Comparison of ENCODE assay signal across 8 mouse cellular contexts in genomic region chr10:66813850-66814564, GRCm38 (mm10).
DNase-seq lines count a peak whose midpoint lies in the region; ATAC-seq and TF ChIP-seq lines count a peak whose summit lies in the region.

No protein-coding gene starts in this region.

- 0 out of 2 replicates have a peak, but pooled peaks have one; percentile 12 for TF ChIP-seq POLR2A in testis, adult 2 months (IDR thresholded peaks at IDR 0.05; ENCODE audit: control insufficient read depth, low read depth, low read length)

- peak overlapping the region; percentile 47; the same call in 1 of the 2 replicates for H3K4me3 ChIP-seq in testis, adult 2 months (ENCODE audit: control insufficient read depth, low read depth, low read length)
- H3K4me3 ChIP-seq in forebrain, embryonic 12.5 days (replicated peaks), result peak overlapping the region; percentile 20
- H3K4me3 ChIP-seq in kidney, embryonic 16.5 days (ENCODE audit: low read length), result peak overlapping the region; percentile 30
- no peak overlapping the region for H3K4me3 ChIP-seq in midbrain, embryonic 13.5 days (replicated peaks)

- no peak for DNase-seq in testis, postnatal 14 days (ENCODE audit: low spot score)
- DNase-seq in left cerebral cortex, adult 18-20 months (ENCODE audit: low spot score in 2 of 2), result no peak
- no peak for DNase-seq in gastrocnemius, adult 8-10 months (ENCODE audit: low spot score in 2 of 2)
- no peak for DNase-seq in right cerebral cortex, postnatal 4 days

- 18% methylated on average over 15 of the region's 15 CpGs for WGBS in forebrain, embryonic 12.5 days
- 13% methylated on average over 15 of the region's 15 CpGs for WGBS in kidney, embryonic 16.5 days
- 18% methylated on average over 15 of the region's 15 CpGs for WGBS in midbrain, embryonic 13.5 days

- H3K4me2 ChIP-seq in forebrain, embryonic 12.5 days, result peak overlapping the region; percentile 42
- H3K4me2 ChIP-seq in kidney, embryonic 16.5 days (replicated peaks; ENCODE audit: low read depth, low read length), result peak overlapping the region; percentile 45
- peak overlapping the region; percentile 25; the same call in 1 of the 2 replicates for H3K4me2 ChIP-seq in midbrain, embryonic 13.5 days (replicated peaks)

- no peak overlapping the region for H3K27ac ChIP-seq in testis, adult 2 months (ENCODE audit: control insufficient read depth, insufficient read depth, low read depth, low read length)
- H3K27ac ChIP-seq in forebrain, embryonic 12.5 days, result no peak overlapping the region
- no peak overlapping the region for H3K27ac ChIP-seq in kidney, embryonic 16.5 days (ENCODE audit: low read length)
- H3K27ac ChIP-seq in midbrain, embryonic 13.5 days, result no peak overlapping the region

- H3K9me3 ChIP-seq in forebrain, embryonic 12.5 days, result no peaks in the 10 kb centered on the region
- H3K9me3 ChIP-seq in kidney, embryonic 16.5 days (ENCODE audit: low read length), result no peaks in the 10 kb centered on the region
- H3K9me3 ChIP-seq in midbrain, embryonic 13.5 days, result no peaks in the 10 kb centered on the region

- peak; percentile 67; the same call in 1 of the 2 replicates for TF ChIP-seq CTCF in testis, adult 2 months (IDR thresholded peaks at IDR 0.05; ENCODE audit: control insufficient read depth, insufficient read depth, insufficient replicate concordance, low read depth, low read length)

- no peaks in the 10 kb centered on the region for H3K27me3 ChIP-seq in testis, adult 2 months (ENCODE audit: control insufficient read depth, insufficient read depth, low read length)
- peaks cover 10% of the 10 kb centered on the region; the same call in 1 of the 2 replicates for H3K27me3 ChIP-seq in forebrain, embryonic 12.5 days
- peaks cover 7% of the 10 kb centered on the region; the same call in 1 of the 2 replicates for H3K27me3 ChIP-seq in kidney, embryonic 16.5 days (ENCODE audit: insufficient read depth, low read length)
- H3K27me3 ChIP-seq in midbrain, embryonic 13.5 days, result 0 out of 2 replicates have a peak, but pooled peaks cover 3% of the 10 kb centered on the region

- no peak overlapping the region for H3K9ac ChIP-seq in forebrain, embryonic 12.5 days
- no peak overlapping the region for H3K9ac ChIP-seq in kidney, embryonic 16.5 days (replicated peaks; ENCODE audit: low read length)
- H3K9ac ChIP-seq in midbrain, embryonic 13.5 days (replicated peaks), result no peak overlapping the region

- H3K4me1 ChIP-seq in testis, adult 2 months (ENCODE audit: control insufficient read depth, insufficient read depth, low read length), result peaks cover 13% of the 10 kb centered on the region
- H3K4me1 ChIP-seq in forebrain, embryonic 12.5 days, result 0 out of 2 replicates have a peak, but pooled peaks cover 4% of the 10 kb centered on the region
- H3K4me1 ChIP-seq in kidney, embryonic 16.5 days (ENCODE audit: insufficient read depth, low read length), result no peaks in the 10 kb centered on the region
- peaks cover 8% of the 10 kb centered on the region for H3K4me1 ChIP-seq in midbrain, embryonic 13.5 days (replicated peaks)

- no peaks in the 10 kb centered on the region for H3K36me3 ChIP-seq in testis, adult 2 months (ENCODE audit: control insufficient read depth, insufficient read depth, low read length)
- no peaks in the 10 kb centered on the region for H3K36me3 ChIP-seq in forebrain, embryonic 12.5 days (replicated peaks)
- H3K36me3 ChIP-seq in kidney, embryonic 16.5 days (ENCODE audit: insufficient read depth, low read length), result no peaks in the 10 kb centered on the region
- no peaks in the 10 kb centered on the region for H3K36me3 ChIP-seq in midbrain, embryonic 13.5 days

- ATAC-seq in forebrain, embryonic 12.5 days (ENCODE audit: low FRiP score), result peak; percentile 47; the same call in 1 of the 2 replicates
- ATAC-seq in kidney, embryonic 16.5 days (ENCODE audit: low FRiP score, low TSS enrichment), result peak; percentile 49
- ATAC-seq in midbrain, embryonic 13.5 days, result no peak; the same call in none of the 2 replicates
